Mouse (Mus musculus) forebrain, embryonic 11.5 days (tissue): ENCODE data around the gene Nabp2. TPM values are rescaled to one million over a fixed set of nuclear protein-coding genes. Genes with fewer than 3 reads are reported as not detected.

Experiments used
- ATAC-seq: fragments of 200-750 bp; cut with Nextera tagmentation; replicated peaks from 2 replicates; pipeline ENCODE4 v1.8.0; 2017; ENCODE audit warnings: moderate TSS enrichment; ENCODE audit not compliant: low FRiP score
- DNase-seq: peaks from one replicate; pipeline ENCODE4 v3.0.0-alpha.2; 2017; ENCODE audit warnings: low spot score
- H3K27ac ChIP-seq: fragments of 300-500 bp; sonication (generic); 2 replicates; pipeline ENCODE4 v1.5.1; 2014; ENCODE audit warnings: low read depth, low read length
- H3K27me3 ChIP-seq: fragments of 300-500 bp; sonication (generic); 2 replicates; pipeline ENCODE4 v1.6.1; 2014; ENCODE audit warnings: mild to moderate bottlenecking, low read length, mixed read lengths; ENCODE audit not compliant: control insufficient read depth, insufficient read depth
- H3K36me3 ChIP-seq: fragments of 300-500 bp; sonication (generic); 2 replicates; pipeline ENCODE4 v1.6.1; 2014; ENCODE audit warnings: mild to moderate bottlenecking, low read length, moderate library complexity, mixed read lengths; ENCODE audit not compliant: control insufficient read depth, insufficient read depth
- H3K4me1 ChIP-seq: fragments of 300-500 bp; sonication (generic); replicated peaks from 2 replicates; pipeline ENCODE4 v1.6.1; 2014; ENCODE audit warnings: low read length, mixed read lengths; ENCODE audit not compliant: control insufficient read depth, insufficient read depth
- H3K4me2 ChIP-seq: fragments of 300-500 bp; sonication (generic); 2 replicates; pipeline ENCODE4 v1.6.1; 2014; ENCODE audit warnings: low read depth, mild to moderate bottlenecking, low read length, moderate library complexity, mixed read lengths; ENCODE audit not compliant: severe bottlenecking
- H3K4me3 ChIP-seq: fragments of 300-500 bp; sonication (generic); 2 replicates; pipeline ENCODE4 v1.5.1; 2014; ENCODE audit warnings: low read depth, low read length
- H3K9ac ChIP-seq: fragments of 300-500 bp; sonication (generic); 2 replicates; pipeline ENCODE4 v1.6.1; 2014; ENCODE audit warnings: low read length
- H3K9me3 ChIP-seq: fragments of 300-500 bp; sonication (generic); 2 replicates; pipeline ENCODE4 v1.6.1; 2016; ENCODE audit warnings: low read length, mixed read lengths; ENCODE audit not compliant: control insufficient read depth
- WGBS: fragments of 180-500 bp; shearing (Covaris S2); extraction: QIAGEN DNeasy Blood & Tissue Kit; methylation state at CpG from one replicate; pipeline ENCODE4 v1.1.7; 2014; 5-methylcytosine and 5-hydroxymethylcytosine counted together
- microRNA-seq: library from miRNA; unstranded; fragments of <30 nt; microRNA quantifications from one replicate; pipeline ENCODE4, GENCODE M21; 2016; ENCODE audit not compliant: insufficient number of aligned reads
- polyA plus RNA-seq: library from polyadenylated mRNA; unstranded; fragments of >200 nt; fragmentation: Nextera tagmentation; extraction: Ambion mirVana; gene quantifications from 2 replicates; pipeline ENCODE4 v1.2.1, GENCODE M21; 2014

Nabp2 gene
- polyA plus RNA-seq, 1 experiment from 2014 or later = 151 TPM

DNA sequence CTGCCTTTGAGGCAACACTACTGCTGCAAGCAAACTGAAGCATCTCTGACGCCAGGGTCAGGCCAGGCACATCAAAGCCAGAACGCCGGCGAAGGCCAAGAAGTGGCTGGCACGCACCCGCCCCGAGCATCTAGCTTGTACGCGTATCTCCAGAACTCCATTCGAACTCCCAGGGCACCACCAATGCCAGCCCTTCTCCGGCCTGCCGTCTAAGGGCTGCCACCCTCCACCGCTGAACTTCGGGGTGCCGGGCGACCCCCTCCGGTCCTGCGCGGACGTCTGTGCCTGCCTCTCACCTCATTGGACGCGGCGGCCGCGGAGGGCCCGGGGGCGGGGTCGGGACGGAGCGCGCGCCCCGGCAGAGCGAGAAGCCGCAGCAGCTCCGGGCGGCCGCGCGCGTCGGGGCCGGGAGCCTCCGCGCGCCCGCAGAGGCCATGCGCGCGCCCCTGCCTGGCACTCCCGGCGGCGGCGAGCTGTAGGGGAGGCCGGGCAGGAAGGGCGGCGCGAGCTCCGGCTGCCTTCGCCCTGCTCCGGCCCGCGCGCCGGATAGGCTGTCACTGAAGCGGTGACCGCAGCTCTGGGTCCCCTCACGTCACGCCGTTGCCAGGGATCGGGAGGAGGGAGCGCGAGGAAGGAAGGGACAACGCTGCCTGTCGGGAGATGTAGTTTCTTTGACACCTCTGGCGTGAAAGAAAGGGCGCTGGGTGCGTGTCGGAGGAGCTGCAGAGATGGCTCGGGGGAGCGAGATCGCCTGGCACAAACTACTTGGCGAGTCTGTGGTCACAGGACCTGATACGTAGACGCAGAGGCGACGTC, 42.7 kb downstream of the Nabp2 start, which contains the start of gene Coq10a:
TSS of gene Coq10a (minus strand) at position 596 of the 816 bp plus-strand sequence.
- no peaks in the 10 kb centered on the region for H3K27me3 ChIP-seq
- H3K9me3 ChIP-seq = no peaks in the 10 kb centered on the region
- WGBS = under 1% methylated on average over 84 of the region's 87 CpGs
- no peaks in the 10 kb centered on the region for H3K4me1 ChIP-seq
- peak within 1 kb of the TSS; percentile 70 for H3K4me3 ChIP-seq
- ATAC-seq = peak; percentile 95
- H3K36me3 ChIP-seq = no peaks in the 10 kb centered on the region; the same call in 1 of the 2 replicates
- peak within 1 kb of the TSS; percentile 85 for H3K27ac ChIP-seq
- H3K9ac ChIP-seq = peak within 1 kb of the TSS; percentile 64
- peak; percentile 94 for DNase-seq
- peak within 1 kb of the TSS; percentile 56 for H3K4me2 ChIP-seq

DNA sequence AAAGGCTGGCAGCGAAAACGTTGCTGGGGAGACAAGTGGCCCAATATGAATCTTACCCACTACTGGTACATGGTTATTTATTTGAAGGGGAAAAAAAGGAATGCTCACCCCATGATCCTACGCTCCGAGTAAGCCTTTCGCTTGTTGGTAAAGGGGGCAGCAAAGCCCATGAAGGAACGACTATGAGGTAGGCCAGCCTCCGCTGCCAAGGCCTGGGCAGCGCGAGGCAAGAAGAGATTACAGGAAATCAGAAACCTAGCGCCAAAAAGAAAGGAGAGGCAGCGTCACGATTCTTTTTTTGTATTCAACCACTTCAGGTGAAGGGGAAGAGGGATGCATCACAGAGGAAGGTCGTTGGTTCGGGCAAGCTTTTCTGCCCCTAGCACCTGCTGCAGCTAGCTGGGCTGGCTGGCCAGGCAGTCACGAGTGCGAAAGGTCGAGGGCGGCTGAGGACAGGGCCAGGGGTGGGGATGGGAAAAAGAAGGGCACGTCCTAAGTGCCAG, 43.3 kb downstream of the Nabp2 start:
- Histone ChIP-seq H3K9ac (peak overlapping the region; percentile 64), H3K36me3 (peaks cover 2% of the 10 kb centered on the region), H3K4me1 (no peaks in the 10 kb centered on the region), H3K27ac (no peak overlapping the region), H3K9me3 (no peaks in the 10 kb centered on the region), H3K27me3 (no peaks in the 10 kb centered on the region), H3K4me2 (peak overlapping the region; percentile 56), H3K4me3 (peak overlapping the region; percentile 70)
- no peak for DNase-seq
- ATAC-seq = no peak
- 21% methylated on average over 19 of the region's 19 CpGs for WGBS

DNA sequence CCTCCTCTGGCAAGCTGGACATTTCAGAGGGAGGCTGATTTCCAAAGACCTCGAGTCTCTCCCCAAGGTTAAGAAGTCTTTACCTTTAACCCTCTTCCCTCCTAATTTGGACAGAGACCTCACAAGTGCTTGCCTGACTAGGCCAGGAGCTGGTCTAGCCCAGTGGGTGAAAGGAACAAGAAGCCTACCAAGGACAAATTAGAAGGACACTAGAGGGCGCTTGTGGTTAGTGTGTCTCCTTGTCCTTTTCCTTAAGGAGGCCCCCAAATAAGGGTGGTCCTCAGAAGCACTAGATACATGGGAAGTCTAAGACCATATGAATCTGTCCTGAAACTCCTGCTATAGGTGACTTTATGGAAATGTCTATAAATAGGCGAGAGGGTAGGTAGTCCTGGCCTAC, 48.7 kb downstream of the Nabp2 start:
- no peak for ATAC-seq
- peaks cover 12% of the 10 kb centered on the region for H3K36me3 ChIP-seq
- no peak overlapping the region for H3K4me2 ChIP-seq
- H3K4me3 ChIP-seq = no peak overlapping the region
- no peak overlapping the region for H3K27ac ChIP-seq
- 54% methylated on average over 3 of the region's 3 CpGs for WGBS
- no peak for DNase-seq
- no peaks in the 10 kb centered on the region for H3K9me3 ChIP-seq
- no peak overlapping the region for H3K9ac ChIP-seq
- H3K27me3 ChIP-seq = no peaks in the 10 kb centered on the region
- no peaks in the 10 kb centered on the region for H3K4me1 ChIP-seq

DNA sequence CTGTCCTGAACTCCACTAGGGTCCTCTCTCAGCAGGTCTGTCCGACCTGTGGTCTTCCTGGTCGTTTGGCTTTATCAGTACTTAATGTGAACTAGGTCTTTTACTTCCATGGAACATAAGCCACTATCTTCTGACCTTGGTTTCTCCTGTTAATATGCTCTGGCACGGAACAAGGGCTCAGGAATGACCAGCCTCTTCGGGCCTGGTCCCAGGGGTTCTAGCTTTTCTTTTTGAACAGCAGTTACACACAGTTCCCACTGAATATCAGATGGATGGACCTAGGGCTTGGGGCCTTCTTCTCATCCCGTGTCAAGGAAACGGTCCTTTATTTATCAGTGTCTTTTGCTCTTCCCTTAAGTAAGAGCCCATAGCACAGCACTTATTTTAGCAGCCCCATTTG, 49.5 kb downstream of the Nabp2 start:
- ATAC-seq = no peak
- 94% methylated on average over 6 of the region's 6 CpGs for WGBS
- peaks cover 12% of the 10 kb centered on the region for H3K36me3 ChIP-seq

DNA sequence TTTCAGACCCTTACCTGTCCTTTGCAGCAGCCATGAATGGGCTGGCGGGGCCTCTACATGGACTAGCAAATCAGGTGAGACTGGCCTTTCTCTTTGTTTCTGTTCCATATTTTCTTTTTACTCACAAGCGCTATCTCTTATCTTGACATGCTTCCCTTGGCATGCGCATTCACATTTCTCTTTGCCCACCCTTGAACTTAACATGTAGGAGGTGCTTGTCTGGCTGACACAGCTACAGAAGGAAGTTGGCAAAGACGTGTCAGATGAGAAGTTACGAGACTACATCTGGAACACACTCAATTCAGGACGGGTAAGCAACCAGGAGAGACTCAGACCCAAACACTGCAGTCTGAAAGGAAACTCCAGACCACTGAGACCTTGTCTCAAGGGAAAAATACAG, 52.1 kb downstream of the Nabp2 start:
- H3K4me1 ChIP-seq = no peaks in the 10 kb centered on the region
- no peaks in the 10 kb centered on the region for H3K27me3 ChIP-seq
- no peak for ATAC-seq
- H3K36me3 ChIP-seq = peaks cover 15% of the 10 kb centered on the region
- WGBS = 93% methylated on average over 6 of the region's 6 CpGs
- no peak overlapping the region for H3K27ac ChIP-seq
- no peak overlapping the region for H3K9ac ChIP-seq
- H3K4me3 ChIP-seq = no peak overlapping the region
- no peak overlapping the region for H3K4me2 ChIP-seq
- no peaks in the 10 kb centered on the region for H3K9me3 ChIP-seq
- no peak for DNase-seq

More for the DNA sequence above, 49.5 kb downstream of the Nabp2 start:
- H3K9me3 ChIP-seq = no peaks in the 10 kb centered on the region
- H3K4me1 ChIP-seq = no peaks in the 10 kb centered on the region
- DNase-seq = no peak
- no peak overlapping the region for H3K4me2 ChIP-seq
- H3K27me3 ChIP-seq = no peaks in the 10 kb centered on the region
- no peak overlapping the region for H3K4me3 ChIP-seq
- H3K27ac ChIP-seq = no peak overlapping the region
- no peak overlapping the region for H3K9ac ChIP-seq

DNA sequence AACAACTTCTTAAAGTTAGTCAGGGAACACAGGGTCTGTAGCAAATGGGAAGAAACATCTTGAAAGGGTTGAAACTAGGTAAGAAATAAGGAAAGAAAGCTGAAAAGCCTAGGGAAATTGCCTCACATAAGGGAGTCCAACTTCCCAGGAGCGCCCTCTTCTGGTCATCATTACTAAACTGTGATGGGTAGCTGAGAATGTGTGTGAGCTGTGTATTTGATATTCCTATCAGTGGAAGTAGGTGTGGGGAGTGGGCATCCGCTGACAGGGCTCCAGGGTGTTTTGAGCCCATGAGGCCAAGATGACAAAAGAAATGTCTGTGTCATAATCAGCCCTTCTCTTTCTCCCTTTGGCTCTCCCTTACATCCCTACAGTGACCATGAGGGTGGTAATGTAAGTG, 52.5 kb downstream of the Nabp2 start:
- H3K4me2 ChIP-seq = no peak overlapping the region

More for the DNA sequence above, 52.5 kb downstream of the Nabp2 start:
- H3K4me1 ChIP-seq = no peaks in the 10 kb centered on the region
- no peaks in the 10 kb centered on the region for H3K9me3 ChIP-seq
- no peaks in the 10 kb centered on the region for H3K27me3 ChIP-seq
- no peak overlapping the region for H3K27ac ChIP-seq
- 49% methylated on average over 2 of the region's 2 CpGs for WGBS
- ATAC-seq (no peak), DNase-seq (peak; percentile 63)
- no peak overlapping the region for H3K4me3 ChIP-seq
- H3K9ac ChIP-seq = no peak overlapping the region
- H3K36me3 ChIP-seq = peaks cover 19% of the 10 kb centered on the region

Small RNA genes within 50 kb of the gene (microRNA-seq; reads per million reads assigned to microRNA genes)
- not detected for gene Gm25361
- gene Gm26308 = not detected
- gene Mir6914 = not detected
- 2.5 reads per million for gene Mir6915
- not detected for gene Mir8105

Other genes with a start within 250 kb of the Nabp2 start
- 21.7 and 22.3 TPM in 2 replicates for gene Rbms2, start 231.2 kb downstream of the Nabp2 start, polyA plus RNA-seq
- 1.3 and 1.7 TPM in 2 replicates for gene Gls2, start 217.0 kb downstream of the Nabp2 start, polyA plus RNA-seq
- 23.1 and 26.7 TPM in 2 replicates for gene Spryd4, start 199.7 kb downstream of the Nabp2 start, polyA plus RNA-seq
- gene Mip, start 185.7 kb downstream of the Nabp2 start, polyA plus RNA-seq = 0.28 and 0.55 TPM in 2 replicates
- 81.7 and 89.7 TPM in 2 replicates for gene Timeless, start 179.4 kb downstream of the Nabp2 start, polyA plus RNA-seq
- 0.77 and 0.89 TPM in 2 replicates for gene Apon, start 157.4 kb downstream of the Nabp2 start, polyA plus RNA-seq
- not detected in 2 replicates for gene Apof, start 142.8 kb downstream of the Nabp2 start, polyA plus RNA-seq
- gene Stat2, start 140.9 kb downstream of the Nabp2 start, polyA plus RNA-seq = 16.1 and 16.4 TPM in 2 replicates
- not detected in 2 replicates for gene Il23a, start 112.7 kb downstream of the Nabp2 start, polyA plus RNA-seq
- 45.2 and 46.1 TPM in 2 replicates for gene Pan2, start 108.2 kb downstream of the Nabp2 start, polyA plus RNA-seq
- 222 and 224 TPM in 2 replicates for gene Cnpy2, start 89.0 kb downstream of the Nabp2 start, polyA plus RNA-seq
- gene Cs, start 73.8 kb downstream of the Nabp2 start, polyA plus RNA-seq = 263 and 278 TPM in 2 replicates
- gene Coq10a, start 42.5 kb downstream of the Nabp2 start, polyA plus RNA-seq = 21.0 and 23.1 TPM in 2 replicates
- gene Ankrd52, start 34.4 kb downstream of the Nabp2 start, polyA plus RNA-seq = 13.3 and 15.4 TPM in 2 replicates
- gene Slc39a5, start 10.3 kb downstream of the Nabp2 start, polyA plus RNA-seq = 0.24 TPM in 1 of 2 replicates, not detected in the other
- gene Rnf41, start 165 bp upstream of the Nabp2 start, polyA plus RNA-seq = 41.5 and 47.9 TPM in 2 replicates
- gene Smarcc2, start 47.8 kb upstream of the Nabp2 start, polyA plus RNA-seq = 139 and 144 TPM in 2 replicates
- 620 and 659 TPM in 2 replicates for gene Myl6, start 82.7 kb upstream of the Nabp2 start, polyA plus RNA-seq
- gene Myl6b, start 87.2 kb upstream of the Nabp2 start, polyA plus RNA-seq = 3.0 and 3.4 TPM in 2 replicates
- 15.2 and 18.1 TPM in 2 replicates for gene Esyt1, start 114.4 kb upstream of the Nabp2 start, polyA plus RNA-seq
- gene Zc3h10, start 136.3 kb upstream of the Nabp2 start, polyA plus RNA-seq = 16.3 and 17.5 TPM in 2 replicates
- gene Rpl41, start 137.8 kb upstream of the Nabp2 start, polyA plus RNA-seq = 3,049 and 3,079 TPM in 2 replicates
- gene Pa2g4, start 154.5 kb upstream of the Nabp2 start, polyA plus RNA-seq = 249 and 269 TPM in 2 replicates
- 1.2 TPM in 2 replicates for gene Erbb3, start 178.2 kb upstream of the Nabp2 start, polyA plus RNA-seq
- gene Rps26, start 215.3 kb upstream of the Nabp2 start, polyA plus RNA-seq = 576 and 629 TPM in 2 replicates
- 4.1 and 5.8 TPM in 2 replicates for gene Ikzf4, start 234.5 kb upstream of the Nabp2 start, polyA plus RNA-seq